Mouse (Mus musculus) 3134 (cell line): ENCODE measurements around the gene Calcr.
"Not testable (repeated sequence)": the region's sequence is repeated elsewhere in the genome, so short reads cannot be mapped to it uniquely, and the experiment has no call there.

Experiments used
- DNase-seq: peaks from one replicate; pipeline ENCODE4 v3.0.0-alpha.2; 2011; ENCODE audit warnings: low spot score; ENCODE audit not compliant: insufficient read length; ENCODE audit errors: extremely low read depth

Calcr gene

GRCm38 (mm10) chr6:3764230-3764764 lies at the start of gene Calcr:
Gene Calcr, minus strand, starts transcription at chr6:3764714.
- DNase-seq: peak; percentile 5

- no peak for DNase-seq
These were observed 3.0 kb upstream of the Calcr start for GRCm38 (mm10) chr6:3767485-3767884.

GRCm38 (mm10) chr6:3763171-3763967 lies 1.1 kb downstream of the Calcr start:
- peak; percentile 21 for DNase-seq

GRCm38 (mm10) chr6:3751576-3751975 lies 12.9 kb downstream of the Calcr start:
- no peak for DNase-seq

- DNase-seq: no peak
These were observed 14.9 kb downstream of the Calcr start for GRCm38 (mm10) chr6:3749624-3750023.

- no peak for DNase-seq
These were observed 19.0 kb downstream of the Calcr start for GRCm38 (mm10) chr6:3745546-3745945.

GRCm38 (mm10) chr6:3741996-3742713 lies 22.4 kb downstream of the Calcr start:
- no peak for DNase-seq

GRCm38 (mm10) chr6:3741296-3741695 lies 23.2 kb downstream of the Calcr start:
- DNase-seq: no peak

- DNase-seq: no peak
These were observed 34.2 kb downstream of the Calcr start for GRCm38 (mm10) chr6:3730246-3730867.

- DNase-seq: no peak
These were observed 76.3 kb downstream of the Calcr start for GRCm38 (mm10) chr6:3688087-3688642.

GRCm38 (mm10) chr6:3678286-3678685 lies 86.2 kb downstream of the Calcr start:
- not testable (repeated sequence) for DNase-seq

- DNase-seq: no peak
These were observed 86.7 kb downstream of the Calcr start for GRCm38 (mm10) chr6:3677806-3678205.

- DNase-seq: not testable (repeated sequence)
These were observed 92.6 kb downstream of the Calcr start for GRCm38 (mm10) chr6:3671941-3672340.

- DNase-seq: no peak
These were observed 100.3 kb downstream of the Calcr start for GRCm38 (mm10) chr6:3664147-3664716.

- no peak for DNase-seq
These were observed 106.1 kb downstream of the Calcr start for GRCm38 (mm10) chr6:3658405-3658804.
